Mouse (Mus musculus): ENCODE results near the gene Hnrnpll.

DNA sequence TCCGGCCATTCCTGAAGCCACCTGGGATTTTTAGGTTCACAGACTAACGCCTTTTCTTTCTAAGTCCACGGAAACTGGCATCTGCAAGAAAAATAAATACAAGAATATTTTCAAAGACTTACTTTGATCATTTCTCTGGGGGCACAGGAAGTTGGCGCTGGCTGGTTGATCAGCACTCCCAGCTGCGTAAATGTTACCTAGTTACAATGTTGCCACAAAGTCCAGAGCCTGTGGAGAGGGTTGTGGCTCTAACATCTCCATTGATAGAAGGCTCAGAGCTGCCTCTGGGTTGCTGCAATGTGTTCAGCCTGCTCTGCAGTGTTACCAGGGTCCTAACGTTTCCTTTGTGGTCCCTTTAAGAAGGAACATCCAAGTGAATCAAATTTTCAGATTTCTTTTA lies 80.8 kb downstream of the Hnrnpll start:
- TF ChIP-seq CTCF (IDR thresholded peaks at IDR 0.05; ENCODE audit: control insufficient read depth, insufficient read depth, insufficient replicate concordance, low read depth, low read length) (no peak), POLR2A (IDR thresholded peaks at IDR 0.05; ENCODE audit: control insufficient read depth, low read depth, low read length) (no peak)
